Mouse (Mus musculus) testis, adult 2 months (tissue): ENCODE measurements around the gene Raver1.

Experiments
- CTCF ChIP-seq: fragments of 200-500 bp; IDR thresholded peaks from 2 replicates; pipeline ENCODE4 v1.5.1; 2012; ENCODE audit warnings: low read depth, mild to moderate bottlenecking, inconsistent platforms, low read length, moderate library complexity; ENCODE audit not compliant: control insufficient read depth, insufficient read depth, insufficient replicate concordance
- POLR2A ChIP-seq: fragments of 200-500 bp; IDR thresholded peaks from 2 replicates; pipeline ENCODE4 v1.6.1; 2012; ENCODE audit warnings: low read depth, mild to moderate bottlenecking, inconsistent platforms, low read length, moderate library complexity; ENCODE audit not compliant: control insufficient read depth

DNA sequence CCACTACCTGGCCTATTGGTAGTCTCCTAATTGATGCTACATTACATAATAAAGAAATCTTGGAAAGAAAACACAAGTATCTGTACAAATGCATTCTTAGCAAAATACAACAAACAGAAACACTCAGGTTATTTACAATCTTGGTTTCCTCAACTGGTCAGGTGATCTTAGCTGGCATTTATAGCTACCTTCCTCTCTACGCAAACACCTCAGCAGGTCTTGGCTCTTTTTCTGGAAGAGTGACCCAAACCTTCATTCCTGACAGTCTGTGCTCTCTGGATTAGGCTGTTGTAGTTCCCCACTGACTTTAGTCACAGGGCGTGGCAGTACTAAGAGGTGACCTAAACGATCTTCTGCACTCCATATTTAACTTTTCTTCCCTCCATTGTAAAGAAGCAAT is 46.6 kb downstream of the Raver1 start:
- TF ChIP-seq CTCF (no peak), POLR2A (no peak)
